Mouse (Mus musculus) heart, adult 2 months (tissue): ENCODE measurements around the gene Pole2. TPM values are rescaled to one million over a fixed set of nuclear protein-coding genes. Genes with fewer than 3 reads are reported as not detected.

Experiments used
- DNase-seq, 2 experiments: peaks; one replicate each; pipeline ENCODE4 v3.0.0; 2021
- H3K27ac ChIP-seq: fragments of 200-600 bp; 2 replicates; pipeline ENCODE4 v1.8.1; 2022
- H3K27me3 ChIP-seq: fragments of 200-500 bp; 2 replicates; pipeline ENCODE4 v1.6.1; 2012; ENCODE audit warnings: mild to moderate bottlenecking, low read length, inconsistent platforms, mixed read lengths; ENCODE audit not compliant: control insufficient read depth, insufficient read depth
- H3K36me3 ChIP-seq: fragments of 200-500 bp; 2 replicates; pipeline ENCODE4 v1.6.1; 2012; ENCODE audit warnings: low read length, inconsistent platforms; ENCODE audit not compliant: control insufficient read depth, insufficient read depth
- H3K4me1 ChIP-seq: fragments of 200-500 bp; 2 replicates; pipeline ENCODE4 v1.6.1; 2011; ENCODE audit warnings: low read length; ENCODE audit not compliant: control insufficient read depth, insufficient read depth
- H3K4me3 ChIP-seq: fragments of 200-600 bp; 2 replicates; pipeline ENCODE4 v1.8.1; 2022
- H3K79me2 ChIP-seq: fragments of 200-500 bp; replicated peaks from 2 replicates; pipeline ENCODE4 v1.6.1; 2012; ENCODE audit warnings: mild to moderate bottlenecking, inconsistent platforms, low read length, moderate library complexity, mixed read lengths; ENCODE audit not compliant: control insufficient read depth, insufficient read depth
- H3K9ac ChIP-seq: fragments of 200-500 bp; 2 replicates; pipeline ENCODE4 v1.6.1; 2012; ENCODE audit warnings: low read depth, mild to moderate bottlenecking, control low read depth, inconsistent platforms, low read length, mixed read lengths
- CTCF ChIP-seq: fragments of 200-600 bp; IDR thresholded peaks from 2 replicates; pipeline ENCODE4 v1.8.1; 2022; ENCODE audit warnings: antibody characterized with exemption, mild to moderate bottlenecking, moderate library complexity
- EP300 ChIP-seq: fragments of 200-500 bp; IDR thresholded peaks from 2 replicates; pipeline ENCODE4 v1.6.1; 2011; ENCODE audit warnings: low read depth, low read length, control low read depth; ENCODE audit not compliant: insufficient read depth
- POLR2A ChIP-seq: fragments of 200-500 bp; IDR thresholded peaks from 2 replicates; pipeline ENCODE4 v1.6.1; 2011; ENCODE audit warnings: mild to moderate bottlenecking, low read depth, low read length, control low read depth; ENCODE audit not compliant: insufficient read depth
- WGBS: fragments of 180-500 bp; shearing (Covaris S2); methylation state at CpG from one replicate; pipeline ENCODE4 v1.1.7; 2018; 5-methylcytosine and 5-hydroxymethylcytosine counted together
- intact Hi-C: fragments of 180-260 bp; cut with DNase I; formaldehyde crosslinking; loops from one replicate; pipeline ENCODE4 v1.15.1; 2025
- polyA plus RNA-seq: library from polyadenylated mRNA; depleted of rRNA; stranded (reverse); fragments of >200 nt; gene quantifications from 2 replicates; pipeline ENCODE4 v1.2.3, GENCODE M21; 2012
- total RNA-seq, 2 experiments: library from RNA; stranded (reverse); gene quantifications; 2 replicates each; pipeline ENCODE4 v1.2.3; 2021

Pole2 gene
- total and polyA plus RNA-seq, 3 experiments = 0.27 to 1.00 (median 0.63) TPM

DNA sequence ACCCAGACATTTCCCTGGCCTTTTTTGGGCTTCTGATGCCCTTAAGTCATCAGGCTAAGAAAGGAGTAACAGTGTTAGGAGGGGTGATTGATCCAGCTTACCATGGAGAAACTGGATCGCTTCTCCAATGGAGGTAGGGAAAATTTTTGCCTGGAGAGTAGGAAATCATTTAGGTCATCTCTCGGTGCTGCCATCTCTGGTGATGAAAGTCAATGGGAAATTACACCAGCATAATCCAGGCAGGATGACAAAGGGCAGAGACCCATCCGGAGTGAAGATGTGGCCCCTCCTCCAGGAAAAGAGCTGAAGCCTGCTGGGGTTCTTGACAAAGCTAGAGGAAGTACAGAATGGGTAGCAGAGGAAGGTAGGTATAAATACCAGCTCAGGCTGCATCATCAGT is 10.3 kb upstream of the Pole2 start:
- H3K27ac ChIP-seq = no peak overlapping the region
- DNase-seq = no peak
- H3K4me3 ChIP-seq = no peak overlapping the region
- intact Hi-C loops = no loop called here
- peaks cover 2% of the 10 kb centered on the region; the same call in 1 of the 2 replicates for H3K4me1 ChIP-seq
- H3K36me3 ChIP-seq = no peaks in the 10 kb centered on the region
- no peaks in the 10 kb centered on the region for H3K27me3 ChIP-seq
- 30% methylated on average over 3 of the region's 3 CpGs for WGBS
- no peak for TF ChIP-seq EP300
- TF ChIP-seq CTCF = peak; percentile 34
- TF ChIP-seq POLR2A = no peak
- H3K79me2 ChIP-seq = no peaks in the 10 kb centered on the region
- H3K9ac ChIP-seq = no peak overlapping the region

DNA sequence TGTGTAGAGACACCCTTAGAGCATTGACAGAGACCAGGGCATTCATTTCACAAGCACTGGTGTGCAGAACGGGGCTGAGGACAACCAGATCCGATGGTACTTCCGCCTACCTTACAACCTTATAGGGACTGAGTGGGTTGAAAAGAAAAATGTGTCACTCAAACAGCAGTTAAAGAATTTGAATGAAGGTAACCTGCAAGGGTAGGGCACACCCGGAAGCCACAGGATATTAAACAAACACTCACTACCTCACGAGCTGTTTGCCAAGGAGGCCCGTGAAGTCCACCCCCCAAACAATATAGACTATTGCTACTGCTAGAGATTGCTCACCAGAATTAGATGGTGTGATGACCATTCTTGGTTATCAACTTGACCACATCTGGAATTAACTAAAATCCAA is 7.8 kb upstream of the Pole2 start:
- Histone ChIP-seq H3K36me3 (no peaks in the 10 kb centered on the region), H3K4me3 (no peak overlapping the region), H3K27ac (no peak overlapping the region), H3K27me3 (no peaks in the 10 kb centered on the region), H3K9ac (no peak overlapping the region), H3K79me2 (no peaks in the 10 kb centered on the region), H3K4me1 (no peaks in the 10 kb centered on the region)
- TF ChIP-seq EP300 (no peak), CTCF (no peak), POLR2A (no peak)
- intact Hi-C loops = no loop called here
- WGBS = 90% methylated on average over 6 of the region's 6 CpGs
- DNase-seq = no peak

DNA sequence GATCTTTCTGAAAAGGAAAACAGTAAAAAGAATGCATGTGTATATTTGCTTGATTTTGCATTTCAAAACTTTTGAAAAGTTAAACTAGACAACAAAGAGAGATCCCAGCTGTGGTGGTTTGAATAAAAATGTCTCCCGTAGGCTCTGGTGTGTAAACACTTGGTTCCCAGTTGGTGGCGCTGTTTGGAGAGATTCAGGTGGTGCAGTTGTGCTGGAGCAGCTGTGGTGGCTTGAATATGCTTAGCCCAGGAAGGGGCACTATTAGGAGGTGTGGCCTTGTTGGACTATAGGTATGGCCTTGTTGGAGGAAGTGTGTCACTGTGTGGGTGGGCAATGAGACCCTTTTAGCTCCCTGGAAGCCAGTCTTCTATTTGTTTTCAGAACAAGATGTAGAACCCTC is 1.3 kb upstream of the Pole2 start:
- no peak for TF ChIP-seq POLR2A
- TF ChIP-seq CTCF = peak; percentile 35
- TF ChIP-seq EP300 = no peak
- WGBS = 71% methylated on average over 2 of the region's 2 CpGs
- no peak for DNase-seq
- no peak overlapping the region for H3K27ac ChIP-seq
- intact Hi-C loops = loop anchor here (2.0 to 5.0 kb wide), 2 partner anchors 14 to 42 kb away; no protein-coding TSS in a partner anchor
- H3K36me3 ChIP-seq = no peaks in the 10 kb centered on the region
- H3K9ac ChIP-seq = no peak overlapping the region
- no peaks in the 10 kb centered on the region for H3K79me2 ChIP-seq
- no peaks in the 10 kb centered on the region for H3K4me1 ChIP-seq
- no peaks in the 10 kb centered on the region for H3K27me3 ChIP-seq
- no peak overlapping the region for H3K4me3 ChIP-seq

DNA sequence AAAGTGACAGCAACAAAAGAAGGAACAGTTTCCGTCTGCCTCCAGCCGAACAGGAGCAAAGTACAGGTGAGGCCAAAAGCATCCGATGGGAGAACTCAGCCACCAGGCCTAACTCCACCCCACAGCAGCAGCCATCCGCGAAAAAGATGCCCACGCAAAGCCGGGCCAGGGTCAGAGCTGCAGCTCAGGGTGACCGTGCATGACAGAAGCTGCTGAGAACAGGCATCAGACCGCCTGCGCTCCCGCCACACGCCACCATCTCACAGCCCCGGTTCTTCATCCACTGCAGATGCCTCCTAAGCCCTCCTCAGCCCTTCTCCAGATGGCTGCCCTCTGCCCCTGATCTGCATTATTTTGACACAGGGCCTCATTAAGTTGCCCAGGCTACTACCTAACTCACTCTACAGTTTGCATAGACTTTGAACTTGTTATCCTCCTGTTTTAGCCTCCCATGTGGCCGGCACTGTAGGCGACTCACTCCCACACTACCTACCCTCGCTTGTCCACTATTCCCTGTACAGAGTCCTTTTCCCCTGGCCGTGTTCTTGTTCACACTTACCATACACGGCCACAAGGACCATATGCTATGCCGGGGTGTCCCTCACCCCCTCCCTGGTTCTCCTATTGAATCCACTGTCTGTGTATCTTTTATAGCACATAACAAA is 7.2 kb downstream of the Pole2 start:
- Histone ChIP-seq H3K79me2 (no peaks in the 10 kb centered on the region), H3K4me1 (no peaks in the 10 kb centered on the region), H3K36me3 (no peaks in the 10 kb centered on the region), H3K4me3 (no peak overlapping the region), H3K27me3 (no peaks in the 10 kb centered on the region), H3K27ac (no peak overlapping the region), H3K9ac (no peak overlapping the region)
- no peak for DNase-seq
- no peak for TF ChIP-seq POLR2A
- no peak for TF ChIP-seq EP300
- TF ChIP-seq CTCF = no peak
- WGBS = 92% methylated on average over 19 of the region's 19 CpGs
- intact Hi-C loops = no loop called here

DNA sequence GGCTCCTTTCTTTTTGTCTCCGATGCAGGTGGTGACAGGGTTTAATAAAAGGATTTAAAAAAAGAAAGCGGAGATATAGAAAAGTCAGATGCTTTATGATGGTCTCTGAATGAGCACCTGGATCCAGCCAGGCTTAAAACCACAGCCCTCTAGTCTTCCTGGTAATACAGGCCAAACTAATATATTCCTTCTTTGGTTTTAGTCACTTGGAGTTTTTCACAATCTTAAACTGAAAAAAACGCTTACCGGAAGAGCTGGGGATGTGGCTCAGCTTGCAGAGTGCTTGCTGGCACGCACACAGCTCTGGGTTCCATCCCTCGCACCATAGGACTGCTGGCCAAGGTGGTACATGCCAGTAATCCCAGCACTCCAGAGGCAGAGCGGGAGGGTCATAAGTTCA is 11.4 kb downstream of the Pole2 start:
- H3K36me3 ChIP-seq = no peaks in the 10 kb centered on the region
- no peaks in the 10 kb centered on the region for H3K27me3 ChIP-seq
- H3K27ac ChIP-seq = no peak overlapping the region
- intact Hi-C loops = no loop called here
- no peak overlapping the region for H3K4me3 ChIP-seq
- H3K9ac ChIP-seq = no peak overlapping the region
- no peak for DNase-seq
- no peak for TF ChIP-seq CTCF
- no peak for TF ChIP-seq EP300
- WGBS = 87% methylated on average over 7 of the region's 7 CpGs
- no peaks in the 10 kb centered on the region for H3K4me1 ChIP-seq
- H3K79me2 ChIP-seq = no peaks in the 10 kb centered on the region

DNA sequence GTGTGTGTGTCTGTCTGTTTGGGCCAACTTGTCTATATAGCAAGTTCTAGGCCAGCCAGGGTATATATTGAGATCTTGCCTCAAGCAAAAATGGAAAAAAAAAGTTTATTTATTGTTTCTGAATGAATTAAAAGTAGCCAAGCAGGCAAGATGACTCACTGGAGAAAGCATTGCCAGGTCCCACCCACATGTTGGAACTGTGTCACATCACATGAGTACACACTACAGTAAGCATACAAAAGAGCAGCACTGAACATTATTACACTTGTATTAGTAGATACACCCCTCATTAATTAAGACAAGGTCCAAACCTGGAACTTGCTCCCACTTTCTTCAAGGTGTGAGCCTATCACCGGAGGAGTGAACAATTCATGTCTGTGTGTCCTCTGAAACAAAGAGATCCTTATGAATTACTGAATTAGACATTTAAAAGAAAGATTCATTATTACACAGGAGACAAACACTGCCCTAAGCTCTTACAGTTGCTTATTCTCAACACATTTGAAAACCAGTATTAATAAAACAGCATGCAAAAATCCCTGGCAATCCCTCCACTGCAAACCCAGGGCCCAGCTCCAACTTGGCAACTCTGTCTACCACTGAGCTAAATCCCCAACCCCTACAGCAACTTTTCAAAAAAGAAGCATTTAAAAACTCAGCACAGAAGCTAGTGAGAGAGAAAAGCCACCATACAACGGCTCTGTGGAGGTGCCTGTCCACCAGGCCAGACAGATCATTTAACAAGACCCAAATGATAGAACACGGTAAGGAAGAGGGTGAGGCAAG is 12.8 kb downstream of the Pole2 start:
- peak; percentile 63 to 74 for DNase-seq
- 74% methylated on average over 3 of the region's 3 CpGs for WGBS
- intact Hi-C loops = no loop called here
- TF ChIP-seq EP300 (no peak), POLR2A (no peak), CTCF (no peak)
- Histone ChIP-seq H3K4me1 (no peaks in the 10 kb centered on the region), H3K36me3 (no peaks in the 10 kb centered on the region), H3K27ac (no peak overlapping the region), H3K4me3 (no peak overlapping the region), H3K9ac (no peak overlapping the region), H3K79me2 (no peaks in the 10 kb centered on the region), H3K27me3 (no peaks in the 10 kb centered on the region)
